Mouse (Mus musculus): ENCODE data around the gene Sypl.
A peak's percentile ranks its signal among the peaks of the same experiment; 100 is the strongest.

The Sypl gene

GRCm38 (mm10) chr12:32943951-32944350 is 9.7 kb upstream of the Sypl start:
- no peak for DNase-seq (ENCODE audit: low spot score)

- DNase-seq (ENCODE audit: low spot score) = no peak
Measured at GRCm38 (mm10) chr12:32944884-32945454, 8.7 kb upstream of the Sypl start.

GRCm38 (mm10) chr12:32946376-32946775 is 7.3 kb upstream of the Sypl start:
- DNase-seq (ENCODE audit: low spot score) = no peak

- DNase-seq (ENCODE audit: low spot score) = peak; percentile 47
Measured at GRCm38 (mm10) chr12:32952416-32952815, 1.3 kb upstream of the Sypl start.

DNA sequence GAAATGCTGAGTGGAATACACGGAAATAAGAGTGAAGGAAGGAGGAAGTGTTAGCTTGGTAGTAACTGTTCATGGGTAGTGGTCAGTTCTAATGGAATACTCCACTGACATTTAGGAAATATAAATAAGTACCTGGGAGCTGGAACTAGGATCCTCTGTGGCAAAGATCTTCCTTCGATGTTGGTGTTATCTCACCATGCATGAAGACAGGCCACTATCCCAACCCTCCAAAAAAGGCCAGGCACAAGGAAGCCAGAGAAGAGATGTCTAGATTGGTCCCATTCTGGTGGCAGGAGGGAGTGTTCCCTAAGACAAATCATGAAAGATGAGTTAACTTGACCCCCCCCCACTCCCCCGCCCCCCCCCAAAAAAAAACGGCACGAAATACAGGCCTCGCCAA is 625 bp upstream of the Sypl start:
- DNase-seq (ENCODE audit: low spot score) = no peak

GRCm38 (mm10) chr12:32954216-32955021 is 728 bp downstream of the Sypl start:
- DNase-seq (ENCODE audit: low spot score) = no peak

- DNase-seq (ENCODE audit: low spot score) = no peak
Measured at GRCm38 (mm10) chr12:32955037-32955436, 1.3 kb downstream of the Sypl start.

DNA sequence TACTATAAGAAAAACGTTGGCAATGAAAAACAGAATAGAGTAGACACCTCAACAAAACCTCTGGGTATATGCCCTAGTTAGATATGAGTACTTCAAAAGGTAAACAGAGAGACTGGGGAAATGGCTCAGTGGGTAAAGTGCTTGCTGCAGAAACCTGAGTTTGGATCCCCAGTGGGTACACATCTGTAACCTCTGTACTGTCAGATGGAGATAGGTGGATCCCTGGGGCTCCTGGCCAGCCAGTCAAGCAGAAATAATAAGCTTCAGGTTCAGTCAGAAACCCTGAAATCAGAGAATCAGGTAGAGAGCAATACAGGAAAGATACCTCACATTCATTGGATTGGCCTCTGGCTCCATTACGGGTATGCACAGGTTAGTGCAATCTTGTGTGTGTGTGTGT is 3.5 kb downstream of the Sypl start:
- DNase-seq (ENCODE audit: low spot score) = no peak

GRCm38 (mm10) chr12:32962132-32962531 is 8.4 kb downstream of the Sypl start:
- DNase-seq (ENCODE audit: low spot score) = no peak

DNA sequence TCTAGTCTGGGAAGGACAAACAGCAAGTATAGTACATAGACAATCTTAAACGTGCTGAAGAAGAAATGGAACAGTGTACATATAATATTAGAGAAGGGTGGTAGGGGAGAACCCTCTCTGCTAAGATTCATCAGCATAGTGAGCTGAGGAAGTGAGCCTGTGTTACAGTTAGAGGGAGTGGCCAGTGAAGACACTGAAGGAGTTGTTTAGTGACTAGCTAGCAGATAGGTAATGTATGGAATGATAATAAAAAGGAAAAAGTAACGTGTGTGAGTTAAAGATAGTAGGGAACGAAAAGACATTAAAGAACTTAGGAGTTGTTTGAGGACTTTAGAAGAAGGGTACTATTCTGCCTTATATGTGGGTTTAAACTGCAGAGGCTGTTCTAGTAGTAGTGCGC is 10.2 kb downstream of the Sypl start:
- no peak for DNase-seq (ENCODE audit: low spot score)

- DNase-seq (ENCODE audit: low spot score) = no peak
Measured at GRCm38 (mm10) chr12:32972287-32972686, 18.6 kb downstream of the Sypl start.

DNA sequence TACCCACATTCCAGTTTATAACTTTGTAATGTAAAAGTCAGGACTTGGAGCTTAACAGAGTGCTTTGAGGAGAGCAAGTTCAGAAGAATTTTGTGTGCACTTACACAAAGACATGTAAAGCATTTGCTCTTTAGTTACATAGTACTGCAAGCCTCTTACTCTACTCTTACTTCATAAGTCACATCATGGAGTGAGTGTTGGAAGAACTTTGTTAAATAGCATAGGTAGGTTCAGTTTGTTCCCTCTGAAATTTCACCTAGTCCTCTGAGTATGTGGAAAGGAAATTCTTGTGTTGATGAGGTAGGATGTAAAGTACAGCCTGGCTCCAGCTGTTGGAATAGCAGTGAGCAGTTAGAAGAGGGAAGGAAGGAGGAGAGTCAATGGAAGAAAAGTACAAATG is 21.2 kb downstream of the Sypl start:
- DNase-seq (ENCODE audit: low spot score) = no peak

- no peak for DNase-seq (ENCODE audit: low spot score)
Measured at GRCm38 (mm10) chr12:32975501-32975900, 21.8 kb downstream of the Sypl start.

- no peak for DNase-seq (ENCODE audit: low spot score)
Measured at GRCm38 (mm10) chr12:32982631-32983030, 28.9 kb downstream of the Sypl start.

- no peak for DNase-seq (ENCODE audit: low spot score)
Measured at GRCm38 (mm10) chr12:32983081-32983480, 29.4 kb downstream of the Sypl start.

- no peak for DNase-seq (ENCODE audit: low spot score)
Measured at GRCm38 (mm10) chr12:32986284-32986683, 32.6 kb downstream of the Sypl start.

DNA sequence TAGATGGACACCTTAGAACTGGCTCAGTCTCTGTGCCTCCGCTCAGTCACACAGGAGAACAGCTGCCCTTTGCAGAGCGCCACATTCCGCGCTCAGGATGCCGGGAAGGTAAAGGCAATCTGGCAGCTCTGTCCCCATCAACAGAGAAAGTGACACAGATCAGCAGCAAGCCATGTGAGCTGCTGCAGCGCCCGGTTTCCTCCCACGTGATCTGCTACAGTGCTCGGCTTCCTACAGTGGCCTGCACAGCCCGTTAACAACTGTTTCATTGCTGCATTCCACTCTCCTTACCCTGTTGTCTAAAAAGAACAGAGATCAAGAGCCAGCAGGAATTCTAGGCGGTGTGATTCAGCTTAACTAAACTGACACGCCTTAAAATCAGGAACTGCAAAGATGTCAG is 36.0 kb downstream of the Sypl start:
- DNase-seq (ENCODE audit: low spot score) = no peak

GRCm38 (mm10) chr12:32994081-32994480 is 40.4 kb downstream of the Sypl start:
- DNase-seq (ENCODE audit: low spot score) = no peak

GRCm38 (mm10) chr12:32995081-32995834 is 41.6 kb downstream of the Sypl start:
- no peak for DNase-seq (ENCODE audit: low spot score)

DNA sequence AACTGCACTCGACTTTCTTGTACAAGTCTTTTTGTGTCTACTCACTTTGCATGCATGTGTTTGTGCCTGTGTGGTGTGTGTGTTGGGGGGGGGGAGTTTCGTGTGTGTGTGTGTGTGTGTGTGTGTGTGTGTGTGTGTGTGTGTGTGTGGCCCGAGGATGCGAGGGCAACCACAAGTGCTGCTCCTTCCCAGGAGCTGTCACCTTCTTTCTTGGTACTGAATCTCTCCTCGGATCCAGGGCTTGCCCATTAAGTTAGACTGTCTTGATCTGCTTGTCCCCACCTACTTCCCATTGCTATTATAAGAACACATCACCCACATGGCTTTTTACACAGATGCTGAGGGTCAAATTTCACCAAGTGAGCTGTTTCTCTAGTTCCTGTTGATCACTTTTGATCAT is 45.1 kb downstream of the Sypl start:
- DNase-seq (ENCODE audit: low spot score) = no peak

DNA sequence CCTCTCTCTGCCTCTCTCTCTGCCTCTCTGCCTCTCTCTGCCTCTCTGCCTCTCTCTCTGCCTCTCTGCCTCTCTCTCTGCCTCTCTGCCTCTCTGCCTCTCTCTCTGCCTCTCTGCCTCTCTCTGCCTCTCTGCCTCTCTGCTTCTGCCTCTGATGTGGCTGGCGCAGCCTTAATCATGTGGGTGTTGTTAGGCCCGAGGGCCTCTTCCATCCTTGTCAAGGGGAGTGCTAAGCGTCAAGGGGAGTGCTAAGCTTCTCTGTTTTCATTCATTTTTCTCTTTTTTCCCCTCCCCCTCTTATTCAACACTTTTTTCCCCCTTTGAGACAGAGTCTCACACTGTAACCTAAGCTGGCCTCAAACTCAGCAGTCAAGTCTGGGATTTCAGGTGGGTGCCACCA is 46.1 kb downstream of the Sypl start:
- DNase-seq (ENCODE audit: low spot score) = peak; percentile 7

DNA sequence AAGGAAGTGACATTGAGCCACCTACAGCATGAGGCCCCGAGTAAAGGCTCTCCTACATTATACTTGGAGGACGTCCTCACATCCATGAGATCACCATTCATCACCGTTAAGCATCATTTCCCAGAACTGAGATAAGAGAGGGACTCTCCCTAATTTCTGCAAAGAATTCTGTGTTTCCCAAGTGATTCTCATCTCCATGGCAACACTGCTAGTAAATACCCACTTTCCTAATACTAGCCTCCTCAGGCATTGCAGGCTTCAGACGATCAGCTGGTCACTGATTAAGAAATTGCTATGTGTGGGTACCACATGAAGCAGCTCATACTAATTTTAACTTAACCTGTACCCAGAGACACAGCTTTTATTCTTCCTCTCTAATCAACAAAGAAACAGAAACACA is 46.7 kb downstream of the Sypl start:
- peak; percentile 5 for DNase-seq (ENCODE audit: low spot score)

- DNase-seq (ENCODE audit: low spot score) = no peak
Measured at GRCm38 (mm10) chr12:33003339-33003965, 49.8 kb downstream of the Sypl start.
